Mouse (Mus musculus) cerebellum, adult 2 months (tissue): ENCODE measurements at regions not wholly inside any gene's neighbourhood (a gene's known extent, or its start where the extent isn't known, plus 50 kb on each side); places are given as distances from the start of the nearest gene placed in this dataset.

Experiments
- DNase-seq, 2 experiments: peaks; one replicate each; pipeline ENCODE4 v3.0.0; 2021
- H3K27ac ChIP-seq: fragments of 200-500 bp; 2 replicates; pipeline ENCODE4 v1.5.1; 2012; ENCODE audit warnings: low read length, control low read depth, inconsistent platforms; ENCODE audit not compliant: insufficient read depth
- H3K27me3 ChIP-seq: fragments of 200-500 bp; 2 replicates; pipeline ENCODE4 v1.6.1; 2012; ENCODE audit warnings: inconsistent platforms, mild to moderate bottlenecking, low read length, moderate library complexity; ENCODE audit not compliant: control insufficient read depth, insufficient read depth
- H3K4me1 ChIP-seq: fragments of 200-500 bp; 2 replicates; pipeline ENCODE4 v1.6.1; 2011; ENCODE audit warnings: low read length; ENCODE audit not compliant: control insufficient read depth, insufficient read depth
- H3K4me3 ChIP-seq: fragments of 200-500 bp; replicated peaks from 2 replicates; pipeline ENCODE3; 2011; ENCODE audit warnings: mild to moderate bottlenecking, low read depth, low read length, control low read depth; ENCODE audit not compliant: insufficient read depth
- CTCF ChIP-seq: fragments of 200-500 bp; IDR thresholded peaks from 2 replicates; pipeline ENCODE4 v1.5.1; 2011; ENCODE audit warnings: low read depth, mild to moderate bottlenecking, control low read depth, low read length, moderate library complexity, borderline replicate concordance; ENCODE audit not compliant: insufficient read depth
- POLR2A ChIP-seq: fragments of 200-500 bp; IDR thresholded peaks from 2 replicates; pipeline ENCODE4 v1.6.1; 2011; ENCODE audit warnings: low read length, control low read depth, borderline replicate concordance; ENCODE audit not compliant: insufficient read depth
- WGBS: fragments of 180-500 bp; shearing (Covaris S2); methylation state at CpG from one replicate; pipeline ENCODE4 v1.1.7; 2018; 5-methylcytosine and 5-hydroxymethylcytosine counted together

DNA sequence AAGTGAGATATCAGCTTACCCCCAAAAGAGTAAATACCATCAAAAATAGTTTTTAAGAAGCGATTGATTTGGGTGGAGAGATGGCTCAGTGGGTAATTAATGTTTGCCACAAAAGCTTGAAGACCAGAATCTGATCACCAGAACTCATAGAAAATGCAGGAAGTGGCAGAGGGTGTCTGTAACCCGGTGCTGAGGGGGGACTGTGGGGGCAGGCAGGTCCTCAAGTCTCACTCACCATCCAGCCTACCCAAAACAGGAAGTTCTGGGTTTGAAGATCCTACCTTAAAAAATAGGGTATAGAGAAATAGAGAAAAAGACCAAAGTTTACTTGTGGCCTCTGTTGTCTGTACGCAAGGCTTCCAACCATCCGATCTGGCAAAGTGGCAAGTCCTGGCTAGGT, 190.3 kb upstream of the Plcz1 start:
- Histone ChIP-seq H3K27me3 (no peaks in the 10 kb centered on the region), H3K4me3 (no peak overlapping the region), H3K27ac (no peak overlapping the region), H3K4me1 (no peaks in the 10 kb centered on the region)
- TF ChIP-seq POLR2A (no peak), CTCF (no peak)
- no peak for DNase-seq
- WGBS = 94% methylated on average over 4 of the region's 4 CpGs

GRCm38 (mm10) chr6:140229295-140229694, 188.0 kb upstream of the Plcz1 start:
- 52% methylated on average over 9 of the region's 9 CpGs for WGBS

DNA sequence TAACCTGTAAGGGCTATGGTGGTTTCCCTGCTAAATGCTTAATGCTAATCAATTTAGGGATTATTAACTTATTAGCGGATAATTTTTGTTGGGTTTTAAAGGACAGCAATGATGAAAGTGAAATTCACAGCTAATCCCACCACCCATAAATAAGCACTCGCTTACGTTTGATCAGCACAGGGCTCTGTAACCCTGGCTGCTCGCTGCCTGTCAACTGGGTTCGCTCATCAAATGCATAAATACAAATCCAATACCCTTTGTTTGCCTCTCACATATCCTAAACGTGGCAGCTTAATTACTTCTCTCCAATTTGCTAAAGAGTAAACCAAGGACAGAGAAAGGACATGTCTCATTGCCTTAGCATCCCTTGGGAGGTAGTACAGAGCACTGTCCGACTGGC, 187.5 kb upstream of the Plcz1 start:
- 80% methylated on average over 7 of the region's 7 CpGs for WGBS
- Histone ChIP-seq H3K4me1 (no peaks in the 10 kb centered on the region), H3K27me3 (no peaks in the 10 kb centered on the region), H3K4me3 (no peak overlapping the region), H3K27ac (no peak overlapping the region)
- no peak for TF ChIP-seq CTCF
- no peak for TF ChIP-seq POLR2A
- no peak for DNase-seq

More at GRCm38 (mm10) chr6:140229295-140229694, 188.0 kb upstream of the Plcz1 start:
- Histone ChIP-seq H3K4me1 (no peaks in the 10 kb centered on the region), H3K27me3 (no peaks in the 10 kb centered on the region), H3K4me3 (no peak overlapping the region), H3K27ac (no peak overlapping the region)
- DNase-seq = no peak
- TF ChIP-seq POLR2A = no peak
- no peak for TF ChIP-seq CTCF

DNA sequence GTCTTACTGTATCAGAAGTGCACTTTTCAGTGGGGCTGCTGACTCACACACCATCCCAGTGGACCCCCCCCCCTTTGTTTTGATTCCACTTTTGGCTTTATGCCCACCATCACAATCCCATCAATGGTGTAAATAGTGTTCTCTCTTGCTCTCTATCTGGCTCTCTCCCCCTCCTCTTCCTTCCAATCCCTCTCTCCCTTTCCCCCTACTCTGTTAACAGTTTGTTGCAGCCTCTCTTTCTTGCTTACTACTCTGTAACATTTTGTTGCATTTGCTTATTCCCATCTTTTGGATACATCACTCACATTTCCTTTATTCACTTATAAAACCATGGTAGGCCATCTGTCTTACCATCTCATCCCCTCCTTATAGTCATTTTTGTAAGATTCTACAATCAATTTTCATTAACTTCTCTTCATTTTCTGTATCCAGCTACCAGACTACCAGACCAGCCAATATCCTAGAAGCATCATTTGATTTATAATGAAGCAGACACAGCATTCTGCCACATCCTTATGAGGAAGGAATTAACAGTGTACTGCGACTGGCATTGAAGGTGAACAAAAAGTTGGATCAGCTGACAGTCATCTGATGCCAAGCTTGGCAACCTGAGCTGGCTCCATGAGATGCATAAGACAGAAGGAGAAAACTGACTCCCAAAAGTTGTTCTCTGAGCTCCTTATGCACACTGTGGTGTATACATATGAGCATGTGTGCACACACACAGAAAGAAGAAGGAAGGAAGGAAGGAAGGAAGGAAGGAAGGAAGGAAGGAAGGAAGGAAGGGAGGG, 181.5 kb upstream of the Plcz1 start:
- 13% methylated on average over 1 of the region's 1 CpGs for WGBS

GRCm38 (mm10) chr6:140221653-140222272, 180.5 kb upstream of the Plcz1 start:
- DNase-seq = no peak
- Histone ChIP-seq H3K4me1 (no peaks in the 10 kb centered on the region; the same call in 1 of the 2 replicates), H3K4me3 (no peak overlapping the region), H3K27me3 (no peaks in the 10 kb centered on the region), H3K27ac (no peak overlapping the region)
- TF ChIP-seq CTCF (no peak), POLR2A (no peak)
- WGBS = 80% methylated on average over 5 of the region's 5 CpGs

More for the DNA sequence above, 181.5 kb upstream of the Plcz1 start:
- TF ChIP-seq POLR2A = no peak
- H3K4me1 ChIP-seq = no peaks in the 10 kb centered on the region; the same call in 1 of the 2 replicates
- H3K27me3 ChIP-seq = no peaks in the 10 kb centered on the region
- DNase-seq = no peak
- H3K27ac ChIP-seq = no peak overlapping the region
- no peak overlapping the region for H3K4me3 ChIP-seq

- H3K27ac ChIP-seq = no peak overlapping the region
- WGBS = 76% methylated on average over 10 of the region's 10 CpGs
- H3K4me3 ChIP-seq = no peak overlapping the region
- TF ChIP-seq CTCF (no peak), POLR2A (no peak)
- H3K4me1 ChIP-seq = no peaks in the 10 kb centered on the region; the same call in 1 of the 2 replicates
- no peak for DNase-seq
- no peaks in the 10 kb centered on the region for H3K27me3 ChIP-seq
Observed at GRCm38 (mm10) chr6:140218789-140219188, 177.5 kb upstream of the Plcz1 start.

- Histone ChIP-seq H3K4me1 (no peaks in the 10 kb centered on the region), H3K27ac (no peak overlapping the region), H3K27me3 (no peaks in the 10 kb centered on the region), H3K4me3 (no peak overlapping the region)
- TF ChIP-seq CTCF (no peak), POLR2A (no peak)
- 63% methylated on average over 2 of the region's 2 CpGs for WGBS
- DNase-seq = no peak
Observed at GRCm38 (mm10) chr6:140212403-140212802, 171.1 kb upstream of the Plcz1 start.

- TF ChIP-seq POLR2A = no peak
- no peak for TF ChIP-seq CTCF
- H3K27me3 ChIP-seq = no peaks in the 10 kb centered on the region
- H3K4me1 ChIP-seq = no peaks in the 10 kb centered on the region
- H3K27ac ChIP-seq = no peak overlapping the region
- DNase-seq = no peak
- 92% methylated on average over 6 of the region's 6 CpGs for WGBS
- no peak overlapping the region for H3K4me3 ChIP-seq
Observed at GRCm38 (mm10) chr6:140210141-140210540, 168.9 kb upstream of the Plcz1 start.
